Comparison of ENCODE assay signal across 8 mouse cellular contexts in genomic region chr7:64357405-64357804, GRCm38 (mm10). TPM values are rescaled to one million over a fixed set of nuclear protein-coding genes. Genes with fewer than 3 reads are reported as not detected.
DNase-seq lines count a peak whose midpoint lies in the region; ATAC-seq lines count a peak whose summit lies in the region.

No protein-coding gene starts in this region.

- no peak overlapping the region for H3K4me3 ChIP-seq in neural tube, embryonic 15.5 days (replicated peaks)
- H3K4me3 ChIP-seq in midbrain, embryonic 13.5 days (replicated peaks) = no peak overlapping the region

- DNase-seq in neural tube, embryonic 10.5 days (ENCODE audit: extremely low spot score, low spot score) = no peak
- DNase-seq in cerebellum, postnatal 36 days = peak; percentile 27 to 46
- DNase-seq in layer of hippocampus, adult 11-12 months (ENCODE audit: low spot score) = peak; percentile 82
- peak; percentile 86 for DNase-seq in lung, postnatal 10 days
- no peak for DNase-seq in urinary bladder, adult 2 months (ENCODE audit: low spot score)
- DNase-seq in thymus, postnatal 4 days = no peak

- no peak overlapping the region for H3K27ac ChIP-seq in neural tube, embryonic 15.5 days (replicated peaks)
- no peak overlapping the region for H3K27ac ChIP-seq in midbrain, embryonic 13.5 days

- no peak overlapping the region for H3K9ac ChIP-seq in neural tube, embryonic 15.5 days (replicated peaks)
- H3K9ac ChIP-seq in midbrain, embryonic 13.5 days (replicated peaks) = no peak overlapping the region

- peak; percentile 55; the same call in 1 of the 2 replicates for ATAC-seq in neural tube, embryonic 15.5 days (ENCODE audit: low FRiP score)
- ATAC-seq in midbrain, embryonic 13.5 days = no peak

- H3K9me3 ChIP-seq in neural tube, embryonic 15.5 days (replicated peaks) = no peaks in the 10 kb centered on the region
- no peaks in the 10 kb centered on the region for H3K9me3 ChIP-seq in midbrain, embryonic 13.5 days

- WGBS in neural tube, embryonic 15.5 days = 82% methylated on average over 9 of the region's 9 CpGs
- 93% methylated on average over 9 of the region's 9 CpGs for WGBS in midbrain, embryonic 13.5 days

- peaks cover 48% of the 10 kb centered on the region for H3K36me3 ChIP-seq in neural tube, embryonic 15.5 days
- H3K36me3 ChIP-seq in midbrain, embryonic 13.5 days = peaks cover 68% of the 10 kb centered on the region

- H3K27me3 ChIP-seq in neural tube, embryonic 15.5 days (replicated peaks) = no peaks in the 10 kb centered on the region
- no peaks in the 10 kb centered on the region for H3K27me3 ChIP-seq in midbrain, embryonic 13.5 days

- H3K4me2 ChIP-seq in neural tube, embryonic 15.5 days = no peak overlapping the region
- no peak overlapping the region for H3K4me2 ChIP-seq in midbrain, embryonic 13.5 days (replicated peaks)

- H3K4me1 ChIP-seq in neural tube, embryonic 15.5 days = no peaks in the 10 kb centered on the region
- peaks cover 6% of the 10 kb centered on the region for H3K4me1 ChIP-seq in midbrain, embryonic 13.5 days (replicated peaks)

RNA-seq across cellular contexts. Expression of gene Fan1, which starts 16.5 kb away (rescaled TPM):
- polyA plus RNA-seq in neural tube, embryonic 15.5 days (2015; fragmentation: Nextera tagmentation; extraction: Ambion mirVana) = 5.3 and 6.3 TPM in 2 replicates
- 3.7 and 4.4 TPM in 2 replicates for polyA plus RNA-seq in urinary bladder, adult 2 months (2012; rRNA removed)
- 9.0 TPM in 2 replicates for polyA plus RNA-seq in midbrain, embryonic 13.5 days (2015; fragmentation: Nextera tagmentation; extraction: Ambion mirVana)

RNA-seq across cellular contexts. Expression of gene Mphosph10, which starts 34.7 kb away (rescaled TPM):
- polyA plus RNA-seq in neural tube, embryonic 15.5 days (2015; fragmentation: Nextera tagmentation; extraction: Ambion mirVana) = 25.2 and 29.6 TPM in 2 replicates
- 13.4 and 14.1 TPM in 2 replicates for polyA plus RNA-seq in urinary bladder, adult 2 months (2012; rRNA removed)
- polyA plus RNA-seq in midbrain, embryonic 13.5 days (2015; fragmentation: Nextera tagmentation; extraction: Ambion mirVana) = 31.1 and 34.3 TPM in 2 replicates

RNA-seq across cellular contexts. Expression of gene Mcee, which starts 35.0 kb away (rescaled TPM):
- polyA plus RNA-seq in neural tube, embryonic 15.5 days (2015; fragmentation: Nextera tagmentation; extraction: Ambion mirVana) = 50.8 and 55.9 TPM in 2 replicates
- 68.9 and 85.7 TPM in 2 replicates for polyA plus RNA-seq in urinary bladder, adult 2 months (2012; rRNA removed)
- polyA plus RNA-seq in midbrain, embryonic 13.5 days (2015; fragmentation: Nextera tagmentation; extraction: Ambion mirVana) = 34.3 and 36.1 TPM in 2 replicates

Comparison
In these comparisons a context has a peak if more than half of its experiments do, and no peak if none do; other contexts are left out.
1. DNase-seq: peak in cerebellum, postnatal 36 days (2 of 2), layer of hippocampus, adult 11-12 months (single experiment) and lung, postnatal 10 days (single experiment); none in neural tube, embryonic 10.5 days (single experiment), urinary bladder, adult 2 months (single experiment) and thymus, postnatal 4 days (single experiment).